Mouse (Mus musculus) embryo, embryonic 11 days (tissue): ENCODE measurements around the gene Nup98.

Source experiments
- DNase-seq: peaks from one replicate; pipeline ENCODE4 v3.0.0-alpha.2; 2015

Nup98 gene

DNA sequence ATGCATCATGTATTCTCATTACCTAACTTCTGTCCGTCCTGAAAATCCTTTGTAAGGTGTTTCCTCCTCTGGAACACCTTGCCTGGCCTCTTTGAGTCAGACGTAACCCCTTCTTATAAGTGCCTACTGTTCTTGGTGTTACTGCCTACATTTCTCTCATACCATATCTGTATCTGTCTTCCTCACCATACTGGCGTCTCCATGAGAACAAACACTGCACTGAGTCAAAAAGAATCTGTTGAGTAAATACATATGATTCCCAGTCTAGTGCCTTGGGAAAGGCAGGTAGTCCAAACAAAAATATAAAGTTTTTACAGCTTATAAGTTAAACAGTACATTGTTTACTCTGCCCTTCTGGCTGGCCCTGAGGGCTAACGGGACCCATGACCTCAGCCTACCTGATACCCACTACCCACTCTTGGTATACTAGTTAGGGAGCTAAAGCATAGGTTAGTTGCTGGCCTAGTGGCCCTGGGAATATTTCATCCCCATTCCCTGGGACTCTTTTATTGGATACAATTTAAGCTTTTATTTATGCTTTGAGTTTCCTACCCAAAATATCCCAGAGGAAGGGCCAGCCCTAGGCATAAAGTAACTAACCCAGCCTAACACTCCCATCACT lies 18.2 kb upstream of the Nup98 start:
- DNase-seq, result no peak

DNA sequence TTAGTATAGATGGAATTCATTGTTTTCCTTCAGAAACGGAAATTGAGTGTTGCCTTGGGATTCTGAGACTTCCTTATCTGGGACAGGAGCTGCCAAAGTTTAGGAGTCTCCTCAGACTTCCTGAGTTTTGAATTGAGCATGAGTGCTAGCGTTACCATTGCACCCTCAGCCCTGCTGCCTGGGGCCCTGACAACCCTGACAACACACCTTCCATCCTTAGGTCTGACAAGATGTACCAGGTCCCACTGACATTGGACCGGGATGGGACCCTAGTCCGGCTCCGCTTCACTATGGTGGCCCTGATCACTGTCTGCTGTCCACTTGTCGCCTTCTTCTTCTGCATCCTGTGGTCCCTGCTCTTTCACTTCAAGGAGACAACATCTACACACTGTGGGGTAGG lies 16.1 kb upstream of the Nup98 start:
- DNase-seq, result no peak

DNA sequence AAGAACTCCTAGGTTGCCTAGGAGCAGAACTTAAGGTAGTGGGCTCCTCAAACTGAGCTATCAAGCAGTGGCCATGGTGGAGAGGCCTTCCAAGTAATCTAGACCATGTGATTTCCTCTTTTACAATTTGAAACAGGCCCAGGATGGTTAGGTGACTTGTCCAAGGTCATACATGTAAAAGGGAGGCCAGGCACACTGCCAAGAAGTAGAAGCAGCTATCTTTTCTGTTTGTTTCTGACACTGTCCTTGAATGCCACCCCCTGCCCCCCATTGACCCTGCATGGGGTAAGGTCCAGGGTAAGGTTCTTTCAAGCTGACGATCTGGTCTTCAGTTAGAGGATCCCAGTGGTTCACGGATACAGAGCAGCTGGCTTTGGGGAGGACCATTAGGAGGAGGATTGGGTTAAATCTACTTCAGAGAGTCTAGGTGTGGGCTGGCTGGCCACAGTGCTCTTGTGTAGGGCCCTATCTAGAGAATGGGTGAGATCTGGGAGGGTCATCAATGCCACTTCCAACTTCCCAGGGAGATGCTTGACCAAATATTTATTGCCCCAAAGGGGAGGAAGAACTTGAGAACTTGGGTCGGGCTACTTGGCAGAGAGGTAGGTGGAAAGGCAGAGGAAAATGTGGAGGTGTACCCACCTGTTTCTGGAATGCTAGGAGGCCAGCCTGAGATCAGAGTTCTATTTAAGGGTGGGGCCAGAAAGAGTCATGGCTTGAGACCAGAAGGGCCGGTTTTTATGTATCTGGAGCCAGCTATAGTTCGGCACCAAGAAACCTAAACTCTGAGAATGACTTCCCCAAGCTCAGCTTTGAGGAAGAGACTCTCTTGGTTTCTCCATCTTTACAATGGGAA lies 14.1 kb upstream of the Nup98 start:
- DNase-seq, result no peak

DNA sequence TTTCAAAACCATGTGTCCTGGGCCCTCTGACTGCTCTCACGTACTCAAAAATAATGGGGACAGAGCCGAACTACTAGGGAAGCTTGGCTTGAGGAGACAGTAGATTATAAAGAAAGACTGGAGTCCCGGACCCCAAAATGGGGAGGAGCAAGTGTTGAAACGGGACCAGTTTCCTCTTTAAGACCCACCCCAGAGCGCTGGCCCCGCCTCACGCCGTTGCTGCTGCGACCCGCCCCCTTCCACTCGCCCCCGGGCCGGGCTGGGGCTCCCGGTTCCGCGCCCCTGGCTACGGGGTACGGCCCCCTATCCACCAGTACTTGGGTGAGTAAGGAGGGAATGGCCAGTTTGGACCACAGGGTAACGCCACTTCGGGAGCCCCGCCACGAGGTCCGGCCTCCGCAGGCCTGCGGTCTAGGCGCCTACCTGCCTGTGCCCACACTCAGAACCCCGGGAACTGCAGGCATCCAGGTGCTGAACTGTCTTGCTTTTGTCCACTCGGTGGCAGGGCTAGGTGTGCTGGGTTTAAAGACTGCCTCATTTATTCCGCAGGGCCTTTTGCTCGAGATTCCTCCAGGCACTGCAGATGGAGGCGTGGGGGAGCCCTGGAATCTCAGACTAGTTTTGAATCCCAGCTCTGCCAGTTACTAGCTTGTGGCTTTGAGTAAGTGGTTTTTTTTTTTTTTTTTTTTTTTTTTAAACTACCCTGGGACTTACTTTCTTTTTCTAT lies 13.0 kb upstream of the Nup98 start:
- DNase-seq, result peak; percentile 83

DNA sequence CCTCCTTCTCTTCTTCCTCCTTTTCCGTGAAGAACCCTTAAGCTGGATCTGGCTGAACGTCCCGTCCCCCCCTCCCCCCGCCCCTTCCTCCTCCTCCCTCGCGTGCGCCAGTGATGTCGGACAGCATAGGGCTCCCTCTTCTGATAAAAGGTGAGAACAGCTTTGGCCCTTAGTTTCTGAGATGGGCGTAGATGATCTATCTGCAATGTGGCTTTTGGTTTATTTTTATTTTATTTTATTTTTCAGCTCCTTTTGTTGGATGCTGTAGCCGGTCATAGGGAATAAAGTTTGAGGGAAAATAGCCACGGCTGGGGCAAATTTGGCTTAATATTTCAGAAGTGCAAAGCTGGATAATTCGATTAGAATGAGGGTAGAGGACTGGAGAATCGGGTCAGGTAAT lies 12.4 kb upstream of the Nup98 start:
- DNase-seq, result peak; percentile 86

DNA sequence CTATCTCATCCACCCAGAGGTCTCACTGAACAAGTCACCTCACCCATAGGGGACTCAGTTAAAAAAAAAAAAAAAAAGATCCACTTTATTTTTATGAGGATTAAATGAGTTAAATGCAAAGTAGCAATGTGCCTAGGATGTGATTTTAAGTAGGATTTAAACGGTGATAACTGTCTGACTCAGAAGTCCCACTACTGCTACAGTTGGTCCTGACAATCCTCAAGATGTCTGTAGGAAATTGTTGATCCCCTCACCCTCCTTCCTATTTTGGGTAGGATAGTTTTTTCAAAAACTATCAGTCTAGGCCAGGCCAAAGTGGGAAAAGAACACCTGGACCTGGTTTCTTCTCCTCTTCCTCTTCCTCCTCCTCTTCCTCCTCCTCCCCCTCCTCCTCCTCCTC lies 11.9 kb upstream of the Nup98 start:
- no peak for DNase-seq

DNA sequence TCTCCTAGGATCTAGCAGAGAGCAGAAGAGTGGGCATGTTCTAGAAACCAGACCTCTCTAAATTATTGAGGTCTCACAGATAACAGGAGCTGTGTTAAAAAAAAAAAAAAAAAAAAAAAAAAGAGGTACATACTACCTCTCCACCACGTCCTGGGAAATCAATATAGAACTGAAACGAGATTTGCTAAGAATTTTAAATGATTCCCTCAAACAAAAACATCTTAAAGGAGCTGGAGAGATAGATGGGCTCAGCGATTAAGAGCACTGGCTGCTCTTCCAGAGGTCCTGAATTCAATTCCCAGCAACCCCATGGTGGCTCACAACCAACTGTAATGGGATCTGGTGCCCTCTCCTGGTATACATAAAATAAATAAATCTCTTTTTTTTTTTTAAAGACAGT lies 1.1 kb upstream of the Nup98 start:
- no peak for DNase-seq

DNA sequence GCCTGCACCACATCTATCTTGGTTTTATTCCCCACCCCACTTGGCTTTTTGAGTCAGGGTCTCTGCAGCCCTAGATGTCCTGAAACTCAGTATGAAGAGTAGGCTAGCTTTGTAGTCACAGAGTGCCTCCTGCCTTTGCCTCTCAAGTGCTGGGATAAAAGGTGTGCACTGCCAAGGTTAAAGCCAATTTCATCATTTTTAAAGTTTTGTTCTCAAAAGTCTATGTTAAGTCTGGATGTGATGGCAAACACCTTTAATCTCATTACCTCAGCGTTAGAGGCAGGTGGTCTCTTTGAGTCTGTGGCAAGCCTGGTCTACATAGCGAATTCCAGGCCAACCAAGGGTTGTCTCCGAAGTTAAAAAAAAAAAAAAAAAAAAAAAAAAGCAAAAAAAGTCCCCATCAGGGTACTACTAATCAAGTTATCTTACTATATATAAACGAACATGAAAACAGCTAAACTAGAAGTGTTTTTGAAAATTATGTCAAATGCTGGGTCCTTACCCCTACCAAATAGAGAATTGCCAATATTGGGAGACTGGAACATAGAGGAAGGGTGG lies 1.1 kb downstream of the Nup98 start:
- DNase-seq, result no peak

DNA sequence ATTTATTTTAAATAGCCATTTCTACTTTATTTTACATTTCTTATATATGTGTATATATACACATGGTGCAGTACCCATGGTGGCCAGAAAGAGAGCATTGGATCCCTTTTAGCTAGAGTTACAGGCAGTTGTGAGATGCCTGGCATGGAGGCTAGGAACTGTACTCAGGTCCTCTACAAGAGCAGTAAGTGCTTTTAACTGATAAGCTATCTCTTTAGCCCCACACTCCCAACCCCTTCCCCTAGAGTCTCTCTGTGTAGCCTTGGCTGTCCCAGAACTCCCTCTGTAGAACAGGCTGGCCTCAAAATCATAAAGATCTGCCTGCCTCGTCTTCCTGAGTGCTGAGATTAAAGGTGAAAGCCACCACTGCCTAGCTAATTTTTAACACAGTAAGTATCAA lies 4.3 kb downstream of the Nup98 start:
- no peak for DNase-seq

DNA sequence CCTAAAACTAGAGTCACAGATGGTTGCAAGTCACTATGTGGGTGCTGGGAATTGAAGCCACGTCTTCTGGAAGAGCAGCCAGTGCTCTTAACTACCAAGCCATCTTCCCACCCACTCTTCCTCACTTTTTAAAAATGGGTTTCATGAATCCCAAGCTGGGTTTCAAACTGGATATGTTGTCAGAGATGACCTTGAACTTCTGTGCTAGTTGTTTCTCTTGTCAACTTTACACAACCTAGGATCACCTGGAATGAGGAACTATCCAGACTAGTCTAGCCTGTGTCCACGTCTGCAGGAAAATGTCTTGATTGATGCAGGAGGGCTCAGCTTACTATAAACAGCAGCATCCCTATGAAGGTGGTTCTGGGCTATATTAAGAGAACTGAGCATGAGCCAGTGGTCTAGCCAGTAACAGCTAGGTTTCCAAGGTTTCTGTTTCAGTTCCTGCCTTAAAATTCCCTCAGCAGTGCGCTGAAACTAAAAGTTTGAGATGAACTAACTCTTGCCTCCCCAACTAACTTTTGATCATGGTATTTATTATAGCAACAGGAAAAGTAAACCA lies 5.6 kb downstream of the Nup98 start:
- no peak for DNase-seq

DNA sequence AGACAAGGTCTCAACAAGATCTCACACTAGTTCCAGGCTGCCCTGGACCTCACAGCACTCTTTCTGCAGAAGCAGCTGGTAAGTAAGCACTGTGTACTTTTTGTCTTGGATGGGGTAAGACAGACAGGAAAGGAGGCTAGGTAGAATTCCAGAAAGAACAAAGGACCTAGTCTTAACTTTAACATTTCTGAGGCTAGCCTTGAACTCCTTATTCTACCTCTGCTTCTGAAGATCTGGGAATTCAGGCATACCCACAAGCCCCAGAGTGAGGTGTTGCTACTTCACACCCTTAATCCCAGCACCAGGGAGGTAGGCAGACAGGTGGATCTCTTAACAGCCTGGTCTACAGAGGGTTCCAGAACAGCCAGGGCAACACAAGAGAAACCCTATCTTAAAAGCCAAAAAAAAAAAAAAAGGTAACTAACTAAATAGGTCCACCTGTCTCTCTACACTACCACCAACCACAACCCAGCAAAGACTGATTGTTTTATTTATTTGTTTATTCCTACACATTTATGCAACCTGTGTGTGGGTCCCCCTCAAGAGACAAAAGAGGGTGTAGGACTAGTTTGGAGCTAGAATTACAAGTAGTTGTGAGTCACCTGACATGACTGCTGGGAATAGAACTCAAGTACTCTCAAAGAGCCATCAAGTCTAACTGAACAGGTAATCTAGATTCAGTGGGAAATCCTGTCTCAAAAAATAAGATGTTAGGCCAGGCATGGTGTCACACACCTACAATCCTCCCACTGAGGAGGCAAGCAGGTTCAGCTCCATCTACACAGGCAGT lies 8.8 kb downstream of the Nup98 start:
- no peak for DNase-seq

DNA sequence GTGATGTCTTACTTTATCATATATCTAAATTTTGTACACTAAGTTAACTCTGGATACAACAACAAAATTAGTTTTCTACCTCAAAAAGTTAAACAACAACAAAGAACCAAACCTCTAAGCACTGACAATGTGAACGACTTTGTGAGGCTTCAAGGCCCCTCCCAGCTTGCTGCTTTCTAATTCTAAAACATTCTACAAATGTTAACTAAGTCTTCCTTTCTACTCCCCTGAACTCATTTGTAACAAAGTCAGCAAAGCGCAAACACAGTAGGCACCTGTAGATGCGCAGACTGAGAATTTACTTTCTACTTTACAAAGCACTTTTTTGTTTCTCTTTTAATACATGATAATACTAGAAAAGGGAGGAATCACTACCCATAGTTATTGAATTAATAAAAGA lies 9.4 kb downstream of the Nup98 start:
- no peak for DNase-seq

DNA sequence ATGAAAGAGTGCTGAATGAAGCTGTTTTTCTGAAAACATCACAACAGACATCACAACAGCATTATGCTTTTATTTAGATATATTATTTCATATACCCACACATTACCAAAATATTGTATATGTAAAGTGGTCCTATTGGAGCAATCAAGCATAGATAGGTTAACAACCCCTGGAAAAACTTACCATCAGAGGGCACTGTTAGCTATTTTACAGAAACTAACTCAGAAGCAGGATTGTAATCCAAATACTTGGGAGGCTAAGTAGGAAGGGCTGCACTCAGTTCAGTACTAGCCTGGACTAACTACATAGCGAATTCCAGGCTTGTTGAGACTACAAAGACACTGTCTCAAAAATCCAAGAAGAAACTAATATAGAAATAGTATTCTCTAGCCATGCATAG lies 17.6 kb downstream of the Nup98 start:
- no peak for DNase-seq

DNA sequence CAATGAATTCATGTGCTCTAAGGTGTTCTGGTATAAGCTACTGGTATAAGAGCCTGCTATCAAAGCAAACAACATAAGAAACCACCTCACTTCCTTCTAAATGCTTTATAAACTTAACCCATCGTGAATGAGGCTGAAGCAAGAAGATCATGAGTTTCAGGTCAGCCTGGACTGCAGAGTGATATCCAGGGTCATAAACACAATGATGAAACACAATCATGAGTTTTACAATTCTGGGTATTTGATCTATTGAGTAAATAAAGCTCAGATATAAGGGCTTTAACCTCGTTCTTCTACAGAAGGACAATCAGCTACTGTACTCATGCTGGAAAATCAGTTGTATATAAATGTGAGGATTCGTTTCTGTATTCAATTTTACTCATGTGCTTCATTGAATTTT lies 26.1 kb downstream of the Nup98 start:
- DNase-seq, result no peak

DNA sequence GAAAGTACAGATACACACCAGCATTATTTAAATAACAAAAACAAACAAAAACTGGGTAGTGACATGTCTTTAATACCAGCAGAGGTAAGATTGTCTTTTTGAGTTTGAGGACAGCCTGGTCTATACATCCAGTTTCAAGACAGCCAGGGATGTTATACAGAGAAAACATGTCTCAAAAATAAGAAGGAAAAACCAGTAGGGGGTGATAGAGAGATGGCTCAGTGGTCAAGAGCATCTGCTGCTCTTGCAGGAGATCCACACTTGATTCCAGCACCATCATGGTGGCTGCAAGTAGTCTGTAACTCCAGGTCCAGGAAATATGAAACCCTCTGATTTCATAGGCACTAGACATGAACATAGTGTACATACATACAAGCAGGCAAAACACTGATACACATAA lies 39.7 kb downstream of the Nup98 start:
- peak; percentile 25 for DNase-seq

DNA sequence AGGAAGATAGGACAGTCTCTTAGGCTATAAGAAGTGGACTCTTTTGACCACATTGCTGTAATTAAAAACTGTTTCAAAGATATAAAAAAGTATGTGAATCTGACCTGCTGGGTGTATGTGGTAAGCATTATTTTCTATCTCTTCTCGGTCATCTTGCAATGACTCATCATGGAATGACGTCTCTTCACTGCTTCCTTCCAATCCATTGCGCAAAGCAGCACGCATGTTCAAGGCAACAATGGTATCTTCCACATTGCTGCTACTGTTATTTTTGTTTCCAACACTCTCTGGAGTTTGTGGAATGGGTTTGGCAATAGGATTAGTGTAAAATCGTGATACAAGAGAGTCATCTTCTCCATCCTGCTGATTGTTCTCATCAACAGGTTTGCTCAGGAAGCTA lies 56.3 kb downstream of the Nup98 start:
- DNase-seq, result no peak

DNA sequence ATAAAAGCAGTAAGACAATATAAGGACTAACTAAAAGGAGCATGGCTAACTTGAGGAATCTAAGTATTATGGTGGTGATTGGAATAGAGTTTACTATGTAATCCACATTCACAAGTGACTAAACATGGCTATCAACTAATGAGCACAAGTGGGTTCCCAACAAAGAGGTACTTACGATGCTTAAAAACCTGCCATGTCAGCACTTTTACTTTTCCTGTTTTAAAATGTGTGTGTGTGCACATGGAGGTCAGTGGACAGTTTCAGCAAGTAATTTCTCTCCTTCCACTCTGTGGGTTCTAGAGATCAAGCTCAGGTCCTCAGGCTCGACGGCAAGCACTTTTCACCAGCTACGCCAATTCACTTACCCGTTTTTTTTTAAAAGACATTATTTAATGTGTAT lies 72.1 kb downstream of the Nup98 start:
- no peak for DNase-seq

DNA sequence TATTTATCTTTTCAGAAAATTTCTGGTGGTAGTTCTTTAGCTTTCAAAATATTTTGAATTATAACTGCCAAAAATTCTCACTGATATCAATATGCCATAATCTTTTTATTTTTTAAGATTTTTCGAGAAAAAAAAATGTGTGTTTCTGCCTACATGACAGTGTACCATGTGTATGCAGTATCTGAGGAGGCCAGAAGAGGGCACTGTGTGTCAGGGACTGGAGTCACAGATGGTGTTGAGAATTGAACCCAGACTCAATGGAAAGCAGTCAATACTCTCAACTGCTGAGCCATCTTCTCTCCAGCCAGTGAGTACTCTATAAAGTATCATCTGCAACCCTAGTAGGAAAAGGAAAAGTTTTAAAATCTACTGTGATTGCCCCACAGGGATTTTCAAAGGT lies 72.5 kb downstream of the Nup98 start:
- peak; percentile 43 for DNase-seq

DNA sequence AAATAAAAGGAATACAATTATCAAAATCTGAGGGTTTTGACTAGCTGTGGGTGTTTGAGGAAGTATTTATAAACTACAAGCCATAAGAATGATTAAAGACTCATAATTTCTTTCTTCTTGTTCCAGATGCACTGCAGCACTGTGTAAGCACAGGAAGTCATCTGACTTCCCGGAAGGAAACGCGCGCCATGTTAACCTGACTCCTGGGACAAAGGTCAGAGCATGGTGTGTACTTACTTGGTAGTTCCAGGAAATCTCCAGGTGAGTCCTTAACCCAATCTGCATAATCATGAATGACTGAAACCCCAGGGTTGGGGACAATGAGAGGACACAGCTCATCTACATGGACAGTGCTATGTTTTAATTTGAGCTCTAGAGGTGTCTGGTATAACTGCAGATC lies 77.6 kb downstream of the Nup98 start:
- DNase-seq, result no peak

DNA sequence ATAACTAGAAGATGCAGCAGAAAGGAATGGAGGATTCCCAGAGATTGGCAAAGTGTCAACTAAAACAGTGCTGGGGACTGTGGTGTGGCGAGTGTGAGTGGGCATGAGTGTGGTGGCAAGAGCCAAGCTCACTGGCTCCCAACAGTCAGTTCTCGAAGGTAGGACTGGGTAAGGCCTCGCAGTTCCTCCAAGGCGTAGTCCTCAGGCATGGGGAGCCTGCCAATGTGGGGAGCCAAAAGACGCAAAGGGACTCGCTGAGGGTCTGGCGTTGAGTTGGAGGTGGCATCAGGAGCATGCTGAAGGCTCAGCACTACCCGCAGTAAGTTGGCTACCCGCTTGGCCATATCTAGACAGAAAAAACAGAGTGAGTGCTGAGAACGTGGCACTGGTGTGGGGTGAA lies 89.7 kb downstream of the Nup98 start:
- no peak for DNase-seq

DNA sequence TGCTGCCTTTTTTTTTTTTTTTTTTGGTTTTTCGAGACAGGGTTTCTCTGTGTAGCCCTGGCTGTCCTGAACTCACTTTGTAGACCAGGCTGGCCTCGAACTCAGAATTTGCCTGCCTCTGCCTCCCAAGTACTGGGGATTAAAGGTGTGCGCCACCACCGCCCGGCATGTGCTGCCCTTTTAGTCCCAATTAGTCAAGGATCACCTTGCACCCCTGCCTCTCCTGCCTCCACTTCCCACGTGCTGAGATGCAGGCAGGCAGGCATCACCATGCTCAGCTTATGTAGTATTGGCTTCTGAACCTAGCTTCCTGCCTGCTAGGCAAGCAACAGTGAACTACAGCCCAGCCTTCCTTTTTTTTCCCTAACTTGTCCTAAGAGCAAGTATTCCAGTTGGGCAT lies 92.6 kb downstream of the Nup98 start:
- DNase-seq, result no peak

DNA sequence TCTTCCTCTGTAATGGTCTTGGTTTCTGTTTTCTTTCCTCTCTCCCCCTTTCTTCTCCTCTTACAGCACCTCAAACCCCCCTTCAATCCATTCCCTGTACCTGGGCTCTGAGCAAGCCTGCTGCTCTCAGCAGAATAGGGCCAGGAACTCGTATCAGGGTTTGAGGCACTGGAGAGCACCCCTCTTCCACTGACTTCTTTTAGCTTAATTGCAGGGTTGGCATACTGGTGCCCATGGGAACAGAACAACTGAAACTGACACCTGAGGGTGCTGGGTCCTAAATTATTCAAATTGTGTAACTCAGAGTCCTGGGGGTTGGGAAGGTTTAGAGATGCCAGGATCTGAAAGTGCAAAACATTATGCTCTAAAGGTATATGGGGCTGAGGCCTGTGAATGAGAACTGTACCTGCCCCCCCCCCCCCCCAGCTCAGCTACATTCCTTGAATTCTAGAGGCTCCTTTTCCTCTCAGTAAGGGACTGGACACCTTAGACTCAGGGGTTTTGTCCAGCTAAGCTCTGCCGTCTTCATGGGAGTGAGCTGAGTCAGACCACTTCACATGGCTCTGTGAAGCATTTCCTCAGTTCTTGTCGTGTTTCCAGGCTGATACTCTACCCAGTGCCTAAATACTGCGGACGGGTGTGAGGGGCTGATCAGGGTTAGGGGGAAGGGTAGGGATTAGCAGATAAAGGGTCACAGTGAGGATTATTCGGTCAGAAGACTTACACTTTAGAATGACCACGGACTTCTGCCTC lies 93.2 kb downstream of the Nup98 start, which contains the start of gene Chrna10:
Gene Chrna10, minus strand, starts transcription at position 250 of the 753 bp plus-strand sequence.
- DNase-seq, result no peak
